Mouse (Mus musculus): ENCODE data around the gene Lzic.

Lzic gene

DNA sequence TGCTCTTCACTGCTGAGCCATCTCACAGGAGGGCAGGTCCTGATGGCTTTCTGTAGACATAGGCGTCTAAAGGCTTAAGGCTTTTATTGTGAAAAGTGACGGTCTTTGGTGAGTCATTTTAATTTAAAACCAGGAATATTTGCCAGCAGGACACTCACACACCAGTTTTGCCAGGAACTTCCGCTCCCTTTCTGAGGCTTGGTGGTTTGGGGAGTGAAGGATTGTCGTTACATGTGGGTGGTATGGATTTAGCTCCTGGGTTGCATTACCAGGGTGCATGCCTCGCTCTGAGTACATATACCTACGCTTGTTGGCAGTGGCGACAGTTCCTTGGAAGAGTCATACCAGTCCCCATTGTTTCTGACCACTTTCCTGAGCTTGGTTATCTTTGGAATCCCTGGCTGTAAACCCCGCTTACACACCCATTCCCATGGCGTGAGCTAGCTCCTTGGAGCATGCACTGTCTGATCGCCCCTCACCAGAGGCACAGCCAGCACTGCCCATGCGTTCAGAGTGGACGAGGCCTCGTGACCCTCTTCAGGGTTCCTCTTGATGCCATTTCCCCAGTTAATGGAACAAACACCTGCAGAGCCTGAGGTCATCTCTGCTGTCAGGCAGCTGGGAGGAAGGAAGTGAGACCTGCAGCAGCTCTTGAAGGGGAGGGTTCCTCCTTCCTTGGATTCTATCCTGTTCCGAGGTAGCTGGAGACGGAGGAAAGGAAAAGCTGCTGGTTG is 42.8 kb downstream of the Lzic start:
- DNase-seq (ENCODE audit: low spot score) = no peak

DNA sequence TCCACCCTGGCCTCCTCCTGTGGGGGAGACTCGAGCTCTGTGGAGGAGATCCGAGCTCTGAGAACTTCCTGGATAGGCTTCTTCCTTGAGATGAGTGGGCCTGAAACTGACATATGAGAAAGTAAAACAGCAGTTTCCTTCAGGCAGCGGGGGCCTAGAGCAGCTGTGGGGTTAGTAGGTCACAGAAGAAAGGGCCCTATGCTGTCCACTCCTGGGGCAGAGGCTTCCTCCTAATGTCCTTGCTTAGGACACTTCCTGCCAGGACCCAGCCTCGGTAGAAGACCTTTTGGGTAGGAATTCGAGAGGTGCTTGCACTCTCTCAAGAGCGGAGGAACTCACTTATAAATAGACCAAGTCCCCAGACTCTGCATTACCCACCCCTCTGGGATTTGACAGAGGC is 44.7 kb downstream of the Lzic start:
- no peak for DNase-seq (ENCODE audit: low spot score)

DNA sequence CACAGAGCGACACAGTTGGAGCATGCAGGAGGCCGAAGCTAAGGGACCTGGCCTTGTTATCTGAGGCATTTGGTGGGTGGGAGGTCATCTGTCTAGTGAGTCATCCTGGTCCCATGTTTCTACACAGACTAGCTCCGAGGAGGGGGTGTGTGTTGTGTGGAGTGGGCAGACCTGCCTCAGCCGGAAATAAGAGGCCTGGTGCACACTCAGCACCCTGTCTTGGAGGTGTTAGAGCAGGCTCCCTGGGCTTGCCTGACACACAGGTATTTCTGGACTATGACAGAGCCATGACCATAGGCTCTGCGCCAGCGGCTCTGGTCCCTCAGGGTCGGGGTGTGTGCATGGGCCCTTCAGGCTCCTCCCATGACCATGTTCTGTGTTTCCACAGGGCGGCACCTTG is 54.4 kb downstream of the Lzic start:
- DNase-seq (ENCODE audit: low spot score) = no peak

DNA sequence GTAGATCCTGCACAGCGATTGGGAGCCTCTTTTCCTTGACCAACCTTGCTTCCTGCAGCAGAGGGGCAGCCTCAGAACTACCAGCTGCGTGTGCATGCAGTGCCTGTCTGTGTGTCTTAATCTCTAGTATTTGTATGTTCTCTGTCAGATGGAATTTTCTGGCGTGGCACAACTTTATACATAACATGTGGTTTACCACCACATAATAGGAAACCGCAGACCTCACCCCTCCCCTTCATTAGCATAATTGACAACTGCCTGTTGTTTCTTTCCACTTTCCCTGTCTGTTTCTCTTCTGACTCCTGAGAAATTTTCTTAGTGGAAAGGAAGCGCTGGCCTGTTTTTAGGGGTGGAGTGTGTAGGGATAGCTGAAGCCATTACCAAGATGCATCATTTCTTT is 56.9 kb downstream of the Lzic start:
- DNase-seq (ENCODE audit: low spot score) = no peak

DNA sequence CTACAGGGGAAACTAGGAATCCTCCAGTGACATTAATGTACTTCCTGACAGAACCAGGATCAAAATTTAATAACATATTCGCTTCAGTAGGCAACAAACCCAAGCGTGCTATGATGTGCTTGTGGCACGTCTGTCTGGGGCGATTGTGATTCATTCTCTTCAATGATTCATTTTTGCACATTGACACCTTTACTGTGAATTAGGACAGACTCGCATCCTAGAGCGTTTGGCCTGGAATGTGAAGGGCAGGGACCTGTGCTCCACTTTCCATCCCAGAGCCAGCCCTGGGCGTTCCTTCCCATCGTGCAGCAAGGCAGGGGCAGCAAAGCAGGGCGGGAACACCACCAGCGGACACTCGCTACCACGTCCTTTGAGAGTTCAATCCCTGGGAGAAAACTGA is 57.4 kb downstream of the Lzic start:
- no peak for DNase-seq (ENCODE audit: low spot score)

DNA sequence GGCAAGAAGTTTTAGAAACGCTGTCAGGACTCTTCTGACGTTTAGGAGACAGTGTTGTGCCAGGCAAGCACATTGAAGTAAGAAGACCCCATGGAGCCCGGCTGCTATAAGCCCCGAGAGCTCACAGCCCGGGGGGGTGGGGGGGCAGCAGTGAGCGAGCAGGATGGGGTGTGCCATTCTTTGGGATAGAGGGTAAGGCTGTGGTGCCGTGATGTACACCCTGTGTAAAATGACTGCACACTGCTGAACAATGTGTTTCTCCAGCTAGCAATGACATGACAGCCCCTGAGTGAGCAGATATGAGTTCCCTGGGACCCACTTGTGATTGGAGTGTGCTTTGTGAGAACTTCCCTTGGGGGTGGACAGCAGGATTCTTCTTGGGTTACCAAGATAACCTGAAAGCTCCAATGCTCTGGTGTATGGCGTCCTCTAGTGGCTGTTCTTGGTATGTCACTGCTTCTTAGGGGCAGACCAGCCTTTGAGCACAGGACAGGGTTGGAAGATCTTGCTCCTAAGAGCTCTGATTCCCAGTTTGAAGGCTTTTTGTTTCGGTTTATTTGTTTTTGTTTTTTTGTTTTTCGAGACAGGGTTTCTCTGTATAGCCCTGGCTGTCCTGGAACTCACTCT is 58.0 kb downstream of the Lzic start:
- peak; percentile 75 for DNase-seq (ENCODE audit: low spot score)

DNA sequence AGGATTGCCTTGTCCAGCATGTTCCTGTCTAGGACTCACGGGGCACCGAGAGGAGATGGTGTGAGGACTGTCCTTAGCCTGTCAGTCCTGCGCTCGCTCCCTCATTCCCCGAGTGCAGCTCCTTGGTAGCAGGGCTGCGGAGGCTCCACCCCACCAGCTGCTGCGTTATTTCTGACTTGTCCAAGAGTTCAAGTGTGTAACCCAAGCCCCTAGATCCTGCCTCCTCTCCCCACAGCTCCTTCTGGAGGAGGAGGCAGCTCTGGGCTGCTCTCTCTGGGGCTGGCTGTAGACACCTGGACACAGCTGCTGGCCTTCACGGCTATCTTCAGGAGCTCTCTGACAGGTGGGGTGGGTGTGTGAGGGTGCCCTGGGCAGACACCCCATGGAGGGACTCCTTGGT is 59.9 kb downstream of the Lzic start:
- no peak for DNase-seq (ENCODE audit: low spot score)
